Mouse (Mus musculus): ENCODE measurements around the gene Ptprt. TPM values are rescaled to one million over a fixed set of nuclear protein-coding genes. Genes with fewer than 3 reads are reported as not detected.

Ptprt gene
- polyA plus RNA-seq, 1 experiment from 2014 or later = 4.0 TPM

DNA sequence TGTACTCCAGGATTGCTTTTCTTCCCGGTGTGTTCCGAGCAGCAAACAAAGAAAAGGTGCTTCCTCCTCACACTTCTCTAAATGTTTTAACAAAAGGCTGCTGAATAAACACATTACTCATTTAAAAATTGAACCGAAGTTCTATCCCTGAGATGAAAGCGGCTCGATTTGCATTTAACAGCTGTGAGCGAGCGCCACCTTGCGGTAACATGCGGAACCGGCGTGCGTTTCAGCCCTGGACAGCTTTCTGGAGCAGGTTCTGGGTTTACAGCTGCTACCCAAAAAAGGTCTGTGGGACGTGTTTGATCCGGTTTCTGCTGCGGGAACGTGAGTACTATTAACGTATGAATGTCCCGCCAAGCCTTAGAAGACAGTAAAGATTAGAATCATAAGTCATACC is 1.9 kb downstream of the Ptprt start:
- Histone ChIP-seq H3K27me3 (peaks cover 66% of the 10 kb centered on the region), H3K27ac (no peak overlapping the region), H3K9me3 (no peaks in the 10 kb centered on the region), H3K4me3 (replicated peaks) (peak overlapping the region; percentile 63), H3K4me1 (replicated peaks) (peaks cover 34% of the 10 kb centered on the region), H3K36me3 (no peaks in the 10 kb centered on the region), H3K4me2 (peak overlapping the region; percentile 98), H3K9ac (replicated peaks) (no peak overlapping the region)
- under 1% methylated on average over 18 of the region's 18 CpGs for WGBS
- no peak for ATAC-seq (ENCODE audit: insufficient number of reproducible peaks, insufficient read depth, low FRiP score, low TSS enrichment, low read depth)

DNA sequence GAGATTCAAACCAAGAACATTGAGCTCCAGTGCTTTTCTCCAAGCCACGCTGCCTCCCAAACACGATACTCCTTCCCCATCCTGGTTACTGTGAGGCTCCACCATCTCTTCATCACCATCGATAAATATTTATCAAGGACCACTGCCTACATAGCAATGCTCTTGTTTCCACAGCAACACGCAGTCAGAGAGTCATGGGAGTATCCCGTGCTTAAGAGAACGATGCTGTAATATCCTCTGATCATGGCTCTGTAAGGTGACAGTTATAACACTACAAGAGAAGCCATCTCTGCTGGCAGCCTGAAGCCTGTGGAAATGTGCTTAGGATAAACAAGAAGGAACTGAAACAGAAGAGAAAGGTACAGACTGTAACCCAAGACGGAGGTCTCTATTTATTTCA is 3.4 kb downstream of the Ptprt start:
- Histone ChIP-seq H3K9me3 (no peaks in the 10 kb centered on the region), H3K4me1 (replicated peaks) (peaks cover 31% of the 10 kb centered on the region), H3K9ac (replicated peaks) (no peak overlapping the region), H3K36me3 (no peaks in the 10 kb centered on the region), H3K4me3 (replicated peaks) (no peak overlapping the region), H3K27me3 (peaks cover 51% of the 10 kb centered on the region), H3K4me2 (no peak overlapping the region), H3K27ac (no peak overlapping the region)
- ATAC-seq (ENCODE audit: insufficient number of reproducible peaks, insufficient read depth, low FRiP score, low TSS enrichment, low read depth) = no peak
- WGBS = 49% methylated on average over 7 of the region's 7 CpGs

GRCm38 (mm10) chr2:162654416-162654815 is 6.5 kb downstream of the Ptprt start:
- no peak for ATAC-seq (ENCODE audit: insufficient number of reproducible peaks, insufficient read depth, low FRiP score, low TSS enrichment, low read depth)

GRCm38 (mm10) chr2:162638676-162639075 is 22.3 kb downstream of the Ptprt start:
- no peaks in the 10 kb centered on the region for H3K36me3 ChIP-seq
- 10% methylated on average over 4 of the region's 4 CpGs for WGBS
- H3K9me3 ChIP-seq = no peaks in the 10 kb centered on the region
- 0 out of 2 replicates have a peak, but pooled peaks cover 7% of the 10 kb centered on the region for H3K27me3 ChIP-seq
- no peak overlapping the region for H3K4me2 ChIP-seq
- peak; percentile 64; the same call in 1 of the 2 replicates for ATAC-seq (ENCODE audit: insufficient number of reproducible peaks, insufficient read depth, low FRiP score, low TSS enrichment, low read depth)
- H3K9ac ChIP-seq (replicated peaks) = no peak overlapping the region
- peaks cover 35% of the 10 kb centered on the region for H3K4me1 ChIP-seq (replicated peaks)
- H3K4me3 ChIP-seq (replicated peaks) = no peak overlapping the region
- peak overlapping the region; percentile 62; the same call in 1 of the 2 replicates for H3K27ac ChIP-seq

More at GRCm38 (mm10) chr2:162654416-162654815, 6.5 kb downstream of the Ptprt start:
- H3K27ac ChIP-seq = no peak overlapping the region
- H3K9me3 ChIP-seq = no peaks in the 10 kb centered on the region
- 0 out of 2 replicates have a peak, but pooled peaks cover 5% of the 10 kb centered on the region for H3K4me1 ChIP-seq (replicated peaks)
- no peak overlapping the region for H3K4me2 ChIP-seq
- no peaks in the 10 kb centered on the region for H3K36me3 ChIP-seq
- no peak overlapping the region for H3K9ac ChIP-seq (replicated peaks)
- H3K4me3 ChIP-seq (replicated peaks) = no peak overlapping the region
- WGBS = 85% methylated on average over 4 of the region's 4 CpGs
- peaks cover 20% of the 10 kb centered on the region for H3K27me3 ChIP-seq

GRCm38 (mm10) chr2:162637537-162637936 is 23.4 kb downstream of the Ptprt start:
- no peak overlapping the region for H3K4me2 ChIP-seq
- no peak overlapping the region for H3K4me3 ChIP-seq (replicated peaks)
- H3K9me3 ChIP-seq = no peaks in the 10 kb centered on the region
- H3K27ac ChIP-seq = no peak overlapping the region; the same call in 1 of the 2 replicates
- H3K36me3 ChIP-seq = no peaks in the 10 kb centered on the region
- 91% methylated on average over 1 of the region's 1 CpGs for WGBS
- H3K27me3 ChIP-seq = 0 out of 2 replicates have a peak, but pooled peaks cover 7% of the 10 kb centered on the region
- no peak for ATAC-seq (ENCODE audit: insufficient number of reproducible peaks, insufficient read depth, low FRiP score, low TSS enrichment, low read depth)
- H3K4me1 ChIP-seq (replicated peaks) = peaks cover 35% of the 10 kb centered on the region
- H3K9ac ChIP-seq (replicated peaks) = no peak overlapping the region

DNA sequence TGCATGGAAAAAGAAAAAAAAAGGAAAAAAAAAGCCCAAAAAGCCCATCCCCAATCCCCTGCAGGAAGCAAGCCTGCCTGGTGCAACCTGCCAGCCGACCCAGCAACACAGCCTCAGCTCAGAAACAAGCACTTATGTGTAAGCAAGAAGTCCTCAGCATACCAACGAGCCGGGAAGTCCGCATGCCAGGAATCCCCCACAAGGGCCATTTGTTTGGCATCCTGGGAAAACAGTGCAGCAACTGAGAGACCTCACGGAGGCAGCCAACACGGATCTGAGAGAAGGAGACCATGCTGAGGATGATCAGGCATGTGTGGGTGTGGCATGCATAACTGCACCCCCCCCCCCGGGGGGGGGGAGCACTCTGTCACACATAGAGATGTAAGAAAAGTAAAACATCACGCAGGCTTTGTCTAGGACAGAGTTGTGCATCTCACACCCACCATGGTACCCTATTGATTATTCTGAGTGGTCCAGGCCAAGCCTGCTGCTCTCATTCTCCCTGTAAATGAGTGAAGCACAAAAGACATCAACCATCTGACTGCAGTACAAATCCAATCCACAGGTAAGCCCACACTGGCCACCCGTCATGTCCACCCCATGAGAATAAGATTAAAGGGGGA is 24.4 kb downstream of the Ptprt start:
- Histone ChIP-seq H3K36me3 (no peaks in the 10 kb centered on the region), H3K4me2 (no peak overlapping the region), H3K9me3 (no peaks in the 10 kb centered on the region), H3K27ac (no peak overlapping the region), H3K4me3 (replicated peaks) (no peak overlapping the region), H3K9ac (replicated peaks) (no peak overlapping the region), H3K4me1 (replicated peaks) (peaks cover 35% of the 10 kb centered on the region), H3K27me3 (0 out of 2 replicates have a peak, but pooled peaks cover 7% of the 10 kb centered on the region)
- WGBS = 44% methylated on average over 9 of the region's 9 CpGs
- 0 out of 2 replicates have a peak, but pooled peaks have one; percentile 23 for ATAC-seq (ENCODE audit: insufficient number of reproducible peaks, insufficient read depth, low FRiP score, low TSS enrichment, low read depth)

GRCm38 (mm10) chr2:162634901-162635300 is 26.0 kb downstream of the Ptprt start:
- no peak overlapping the region for H3K9ac ChIP-seq (replicated peaks)
- no peaks in the 10 kb centered on the region for H3K9me3 ChIP-seq
- peaks cover 35% of the 10 kb centered on the region for H3K4me1 ChIP-seq (replicated peaks)
- H3K4me2 ChIP-seq = no peak overlapping the region
- H3K27ac ChIP-seq = no peak overlapping the region
- 83% methylated on average over 5 of the region's 5 CpGs for WGBS
- ATAC-seq (ENCODE audit: insufficient number of reproducible peaks, insufficient read depth, low FRiP score, low TSS enrichment, low read depth) = no peak
- H3K4me3 ChIP-seq (replicated peaks) = no peak overlapping the region
- 0 out of 2 replicates have a peak, but pooled peaks cover 7% of the 10 kb centered on the region for H3K27me3 ChIP-seq
- H3K36me3 ChIP-seq = no peaks in the 10 kb centered on the region

- Histone ChIP-seq H3K9ac (replicated peaks) (no peak overlapping the region), H3K4me3 (replicated peaks) (no peak overlapping the region), H3K4me1 (replicated peaks) (no peaks in the 10 kb centered on the region), H3K36me3 (no peaks in the 10 kb centered on the region), H3K27me3 (no peaks in the 10 kb centered on the region), H3K9me3 (no peaks in the 10 kb centered on the region), H3K4me2 (no peak overlapping the region), H3K27ac (no peak overlapping the region)
- 75% methylated on average over 3 of the region's 3 CpGs for WGBS
- ATAC-seq (ENCODE audit: insufficient number of reproducible peaks, insufficient read depth, low FRiP score, low TSS enrichment, low read depth) = no peak
These were observed 34.9 kb downstream of the Ptprt start for GRCm38 (mm10) chr2:162626076-162626475.

DNA sequence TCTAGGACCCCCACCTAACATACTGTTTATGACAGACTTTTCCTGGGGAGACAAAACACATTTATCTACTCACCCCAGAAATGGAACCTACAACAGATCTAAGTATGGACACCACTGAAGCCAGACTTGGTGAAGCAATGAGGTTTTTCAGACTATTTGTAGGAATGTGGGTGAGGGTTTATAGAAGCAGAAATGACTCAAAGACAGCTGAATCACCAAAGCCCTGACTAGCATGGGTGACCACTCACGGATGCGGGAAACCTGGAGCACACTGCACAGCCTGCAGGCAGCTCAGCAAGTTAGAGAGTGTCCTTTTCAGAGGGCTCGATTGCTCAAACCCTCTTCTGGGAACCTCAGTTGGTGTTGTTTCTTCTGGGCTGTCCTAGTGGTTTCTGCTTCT is 36.2 kb downstream of the Ptprt start:
- H3K9me3 ChIP-seq = no peaks in the 10 kb centered on the region
- WGBS = 86% methylated on average over 3 of the region's 3 CpGs
- no peak overlapping the region for H3K4me3 ChIP-seq (replicated peaks)
- H3K27ac ChIP-seq = no peak overlapping the region
- H3K36me3 ChIP-seq = no peaks in the 10 kb centered on the region
- no peak overlapping the region for H3K4me2 ChIP-seq
- no peaks in the 10 kb centered on the region for H3K4me1 ChIP-seq (replicated peaks)
- H3K27me3 ChIP-seq = no peaks in the 10 kb centered on the region
- no peak overlapping the region for H3K9ac ChIP-seq (replicated peaks)
- ATAC-seq (ENCODE audit: insufficient number of reproducible peaks, insufficient read depth, low FRiP score, low TSS enrichment, low read depth) = no peak

GRCm38 (mm10) chr2:162614256-162614655 is 46.7 kb downstream of the Ptprt start:
- WGBS = 78% methylated on average over 2 of the region's 2 CpGs
- no peak overlapping the region for H3K4me2 ChIP-seq
- no peaks in the 10 kb centered on the region for H3K36me3 ChIP-seq
- no peak overlapping the region for H3K27ac ChIP-seq
- no peak overlapping the region for H3K4me3 ChIP-seq (replicated peaks)
- no peak for ATAC-seq (ENCODE audit: insufficient number of reproducible peaks, insufficient read depth, low FRiP score, low TSS enrichment, low read depth)
- H3K9ac ChIP-seq (replicated peaks) = no peak overlapping the region
- no peaks in the 10 kb centered on the region for H3K9me3 ChIP-seq
- H3K4me1 ChIP-seq (replicated peaks) = peaks cover 13% of the 10 kb centered on the region
- H3K27me3 ChIP-seq = no peaks in the 10 kb centered on the region

GRCm38 (mm10) chr2:162613480-162613879 is 47.5 kb downstream of the Ptprt start:
- Histone ChIP-seq H3K36me3 (no peaks in the 10 kb centered on the region), H3K4me3 (replicated peaks) (no peak overlapping the region), H3K4me1 (replicated peaks) (peaks cover 13% of the 10 kb centered on the region), H3K27me3 (no peaks in the 10 kb centered on the region), H3K9ac (replicated peaks) (no peak overlapping the region), H3K27ac (no peak overlapping the region), H3K9me3 (no peaks in the 10 kb centered on the region), H3K4me2 (no peak overlapping the region)
- WGBS = 68% methylated on average over 4 of the region's 4 CpGs
- no peak for ATAC-seq (ENCODE audit: insufficient number of reproducible peaks, insufficient read depth, low FRiP score, low TSS enrichment, low read depth)

GRCm38 (mm10) chr2:162602721-162603120 is 58.2 kb downstream of the Ptprt start:
- WGBS = 89% methylated on average over 5 of the region's 5 CpGs
- no peaks in the 10 kb centered on the region for H3K9me3 ChIP-seq
- no peak for ATAC-seq (ENCODE audit: insufficient number of reproducible peaks, insufficient read depth, low FRiP score, low TSS enrichment, low read depth)
- H3K4me3 ChIP-seq (replicated peaks) = no peak overlapping the region
- H3K4me1 ChIP-seq (replicated peaks) = no peaks in the 10 kb centered on the region
- H3K27ac ChIP-seq = no peak overlapping the region
- H3K27me3 ChIP-seq = no peaks in the 10 kb centered on the region
- no peaks in the 10 kb centered on the region for H3K36me3 ChIP-seq
- H3K4me2 ChIP-seq = no peak overlapping the region
- no peak overlapping the region for H3K9ac ChIP-seq (replicated peaks)
